Mouse (Mus musculus): ENCODE measurements around the gene Irf2bpl.

Gene Irf2bpl

DNA sequence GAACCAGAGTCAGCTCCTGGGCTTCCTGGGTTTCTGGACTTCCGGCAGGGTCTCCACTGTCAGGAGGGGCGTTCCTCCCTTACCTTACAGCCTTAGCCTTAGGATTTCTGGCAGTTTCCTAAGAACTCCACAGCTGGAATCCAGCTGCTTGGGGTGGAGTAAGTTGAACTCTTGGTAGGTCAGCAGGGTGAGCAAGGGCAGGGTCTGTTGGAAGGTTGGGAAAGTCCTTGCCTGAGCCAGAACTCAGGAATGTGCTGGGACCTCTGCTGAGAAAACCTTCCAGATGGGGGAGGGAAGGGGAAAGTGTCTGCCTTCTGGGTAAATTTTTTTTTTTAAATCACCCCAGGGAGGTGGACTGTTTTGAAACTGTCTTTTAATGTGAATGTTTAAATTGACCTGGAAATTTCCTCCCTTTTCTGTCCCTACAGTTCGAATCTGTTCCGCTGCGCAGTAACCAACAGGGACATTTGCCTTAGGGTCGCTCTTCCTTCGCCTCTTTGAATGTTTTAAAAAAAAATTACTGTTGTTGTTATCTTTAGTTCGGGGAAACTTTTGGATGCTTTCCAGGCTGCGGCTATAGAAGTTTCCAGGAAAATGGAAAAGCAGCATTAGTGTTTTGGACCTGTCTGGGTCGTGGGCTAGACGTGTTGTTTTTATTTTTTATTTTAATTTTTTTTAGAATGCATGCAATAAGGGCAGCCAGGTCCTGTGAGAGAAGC lies 15.0 kb upstream of the Irf2bpl start:
- in situ Hi-C loops (cut with MseI, MboI): loop anchor here in 1 of 2 experiments (10.0 kb wide), 1 partner anchor 105 kb away; no protein-coding TSS in a partner anchor

DNA sequence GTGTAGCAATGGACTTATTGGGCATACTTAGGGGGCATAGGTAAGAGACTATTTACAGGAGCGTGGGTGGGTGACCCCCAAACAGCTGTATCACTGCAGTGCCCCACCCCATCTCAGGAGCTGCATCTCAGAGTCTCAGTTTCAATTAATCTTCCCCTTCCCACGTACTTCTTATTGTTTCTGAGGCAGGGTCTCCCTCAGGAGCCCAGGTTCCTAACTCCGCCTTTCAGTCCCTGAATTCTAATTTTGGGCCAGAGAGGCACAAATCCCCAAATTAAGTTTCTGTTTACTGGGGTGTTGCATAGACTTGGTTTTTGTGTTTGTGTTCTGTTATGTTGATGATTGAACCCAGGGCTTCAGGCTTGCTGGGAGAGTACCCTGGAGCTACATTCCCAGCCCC lies 13.8 kb upstream of the Irf2bpl start:
- in situ Hi-C loops (cut with MseI, MboI): loop anchor here in 1 of 2 experiments (10.0 kb wide), 1 partner anchor 104 kb away; no protein-coding TSS in a partner anchor

DNA sequence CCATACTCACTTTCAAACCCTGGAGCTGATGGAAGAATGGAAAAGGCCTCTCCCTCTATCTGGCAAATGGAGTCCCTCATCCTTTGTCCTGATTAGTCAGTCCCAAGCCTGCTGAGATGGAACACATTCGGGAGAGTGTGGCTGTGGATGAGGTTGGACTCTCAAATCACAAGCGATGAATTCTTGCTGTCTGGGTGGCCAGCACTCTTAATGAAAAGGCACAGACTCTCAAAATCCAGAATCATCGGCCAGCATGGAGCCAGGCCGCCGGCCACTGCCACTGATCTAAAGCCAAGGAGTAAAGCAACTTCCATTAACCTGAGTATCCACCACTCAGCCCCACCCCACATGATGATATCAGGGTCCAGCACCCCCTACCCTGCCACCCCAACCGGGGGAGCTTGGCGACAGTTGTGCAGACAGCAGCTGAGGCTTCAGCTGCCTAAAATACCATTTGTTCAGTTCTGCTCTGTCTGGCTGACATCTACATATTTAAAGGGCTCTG lies 13.2 kb upstream of the Irf2bpl start:
- in situ Hi-C loops (cut with MseI, MboI): loop anchor here in 1 of 2 experiments (10.0 kb wide), 1 partner anchor 103 kb away; no protein-coding TSS in a partner anchor

DNA sequence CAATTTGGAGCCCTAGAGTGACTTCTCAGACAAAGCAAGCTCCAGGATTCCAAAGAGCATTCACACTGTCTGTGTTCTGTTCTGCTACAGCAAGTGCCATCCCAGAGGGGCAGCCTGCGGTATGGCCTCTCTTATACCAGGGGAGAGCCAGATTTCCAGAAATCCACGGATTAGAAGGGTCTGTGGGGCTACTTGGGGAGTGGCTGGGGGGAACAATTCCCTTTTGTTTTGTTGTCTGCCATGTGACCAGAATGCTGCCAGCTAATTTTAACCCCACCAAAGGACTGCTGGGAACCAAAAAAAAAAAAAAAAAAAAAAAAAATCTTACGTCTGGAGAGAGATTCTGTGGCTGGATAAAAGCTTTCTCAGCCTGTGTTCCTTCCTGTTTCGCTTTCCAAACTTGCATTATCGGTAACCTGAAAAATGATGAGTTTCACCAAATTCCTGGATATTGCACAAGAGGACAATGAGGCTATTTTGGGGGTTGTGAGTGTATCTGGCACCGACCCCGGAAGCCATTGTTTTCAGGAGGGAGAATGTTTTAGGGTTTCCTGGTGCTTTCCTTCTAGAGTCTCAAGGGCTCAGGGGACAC lies 12.4 kb upstream of the Irf2bpl start:
- in situ Hi-C loops (cut with MseI, MboI): loop anchor here in 1 of 2 experiments (10.0 kb wide), 1 partner anchor 102 kb away; no protein-coding TSS in a partner anchor

DNA sequence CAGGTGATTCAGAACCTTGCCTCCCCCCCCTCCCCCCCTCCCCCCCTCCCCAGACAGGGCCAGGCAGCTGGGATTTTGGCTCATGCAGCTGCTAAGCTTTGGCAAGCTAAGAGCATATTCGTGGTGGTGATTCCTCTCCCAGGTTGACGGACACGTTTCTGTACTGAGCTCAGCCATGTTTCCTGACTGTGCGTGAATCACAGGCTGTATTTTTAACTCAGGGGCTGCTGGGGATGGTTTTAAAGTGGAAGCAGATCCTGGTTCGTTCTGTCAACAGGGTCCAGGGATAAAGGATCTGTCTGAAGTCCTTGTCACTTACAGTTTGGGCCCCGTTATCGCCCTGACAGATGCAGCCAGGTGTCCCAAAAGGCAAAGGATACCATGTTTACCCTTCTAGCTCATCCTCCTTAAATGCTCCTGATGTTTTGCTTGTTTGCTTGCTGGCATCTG lies 11.9 kb upstream of the Irf2bpl start:
- in situ Hi-C loops (cut with MseI, MboI): loop anchor here in 1 of 2 experiments (10.0 kb wide), 1 partner anchor 102 kb away; no protein-coding TSS in a partner anchor

DNA sequence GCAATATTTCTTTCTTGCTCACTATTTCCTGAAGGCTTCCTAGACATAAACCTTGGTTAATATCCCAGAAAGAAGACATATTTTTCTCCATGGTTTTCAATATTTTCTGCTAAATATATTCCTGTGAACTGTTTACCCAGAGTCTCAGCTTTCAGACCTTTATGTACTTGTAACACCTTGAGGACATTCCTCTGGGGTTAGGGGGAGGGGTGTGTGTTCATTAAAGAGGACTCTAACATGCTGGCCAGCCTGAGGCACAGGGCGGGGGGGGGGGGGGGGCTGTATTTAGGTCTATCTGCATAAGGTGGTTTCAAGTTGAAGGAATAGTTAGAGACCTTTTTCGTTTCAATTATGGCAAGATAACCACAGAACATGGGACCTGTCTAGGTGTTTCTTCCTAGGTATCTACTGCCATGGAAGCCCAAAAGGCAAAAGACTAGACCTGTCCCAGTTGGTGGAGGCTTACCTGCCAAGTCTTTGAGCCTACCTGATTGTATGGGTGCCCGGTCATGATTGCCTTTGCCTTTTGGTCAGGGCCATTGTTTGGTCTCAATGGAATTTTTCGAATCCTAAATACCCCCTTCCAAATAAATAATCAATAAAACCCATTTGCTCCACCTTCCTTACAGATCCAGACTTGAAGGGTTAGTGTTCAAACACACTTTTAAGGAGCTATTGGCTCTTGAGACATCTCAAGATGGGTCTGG lies 11.3 kb upstream of the Irf2bpl start:
- in situ Hi-C loops (cut with MseI, MboI): loop anchor here in 1 of 2 experiments (10.0 kb wide), 1 partner anchor 101 kb away; no protein-coding TSS in a partner anchor

DNA sequence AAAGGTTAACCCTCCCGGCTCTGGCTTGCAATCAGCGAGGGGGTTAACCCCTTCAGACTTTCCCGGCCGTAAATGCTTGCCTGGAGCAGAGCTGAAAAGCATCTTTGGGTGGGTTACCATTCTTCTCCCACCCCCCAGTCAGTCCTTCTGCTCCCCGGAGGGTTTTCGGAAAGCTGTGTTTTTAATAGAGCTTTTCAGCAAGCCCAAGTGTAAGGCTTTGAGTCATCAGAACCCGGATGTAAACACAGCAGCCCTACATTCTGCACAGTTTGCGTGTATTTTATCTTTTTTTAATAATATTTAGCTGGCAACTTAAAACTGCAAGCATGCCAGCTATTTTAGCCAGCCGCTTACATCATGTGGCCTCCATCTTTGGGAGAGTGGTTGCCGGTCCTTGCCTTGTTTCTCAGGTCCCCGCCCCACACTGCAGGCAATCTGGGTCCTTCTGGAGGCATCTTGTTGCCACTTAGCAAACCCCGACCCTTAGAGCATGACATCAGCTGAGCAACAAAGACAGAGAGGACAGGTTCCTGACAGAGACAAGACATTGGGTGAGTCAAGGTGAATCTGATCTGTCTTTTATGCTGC lies 10.3 kb upstream of the Irf2bpl start:
- in situ Hi-C loops (cut with MseI, MboI): loop anchor here in 1 of 2 experiments (10.0 kb wide), 1 partner anchor 100 kb away; no protein-coding TSS in a partner anchor

DNA sequence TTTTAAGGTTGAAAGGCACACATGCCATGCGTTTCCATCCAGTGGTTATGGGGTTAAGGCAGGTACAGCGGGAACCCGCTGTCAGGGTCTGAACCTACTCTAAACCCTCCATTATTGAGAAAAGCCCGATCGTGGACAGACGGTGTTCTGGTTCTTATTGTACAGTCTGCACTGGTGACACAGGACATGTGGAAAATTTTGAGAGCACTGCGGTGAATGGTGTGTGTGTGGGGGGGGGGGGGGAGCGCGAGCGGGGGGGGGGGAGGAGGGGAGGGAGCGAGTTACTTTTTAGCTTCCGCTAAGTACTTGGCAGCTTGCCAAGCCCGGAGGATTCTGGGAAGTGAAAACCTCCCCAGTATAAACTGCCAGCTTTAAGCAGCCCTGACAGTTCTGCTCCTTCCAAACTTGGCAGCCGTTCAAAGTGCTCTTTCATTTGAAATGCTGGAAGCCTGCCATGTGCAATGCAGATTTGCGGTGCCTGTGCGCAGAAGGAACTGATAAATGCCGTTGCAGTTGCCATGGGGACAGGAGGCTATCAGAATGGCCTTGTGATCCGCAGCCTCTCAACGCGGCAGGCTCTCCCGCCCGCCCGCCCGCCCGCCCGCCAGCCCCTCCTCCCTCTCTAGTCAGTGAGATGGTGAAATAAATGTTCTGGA lies 9.7 kb upstream of the Irf2bpl start:
- in situ Hi-C loops (cut with MseI, MboI): loop anchor here in 1 of 2 experiments (10.0 kb wide), 1 partner anchor 100 kb away; no protein-coding TSS in a partner anchor

DNA sequence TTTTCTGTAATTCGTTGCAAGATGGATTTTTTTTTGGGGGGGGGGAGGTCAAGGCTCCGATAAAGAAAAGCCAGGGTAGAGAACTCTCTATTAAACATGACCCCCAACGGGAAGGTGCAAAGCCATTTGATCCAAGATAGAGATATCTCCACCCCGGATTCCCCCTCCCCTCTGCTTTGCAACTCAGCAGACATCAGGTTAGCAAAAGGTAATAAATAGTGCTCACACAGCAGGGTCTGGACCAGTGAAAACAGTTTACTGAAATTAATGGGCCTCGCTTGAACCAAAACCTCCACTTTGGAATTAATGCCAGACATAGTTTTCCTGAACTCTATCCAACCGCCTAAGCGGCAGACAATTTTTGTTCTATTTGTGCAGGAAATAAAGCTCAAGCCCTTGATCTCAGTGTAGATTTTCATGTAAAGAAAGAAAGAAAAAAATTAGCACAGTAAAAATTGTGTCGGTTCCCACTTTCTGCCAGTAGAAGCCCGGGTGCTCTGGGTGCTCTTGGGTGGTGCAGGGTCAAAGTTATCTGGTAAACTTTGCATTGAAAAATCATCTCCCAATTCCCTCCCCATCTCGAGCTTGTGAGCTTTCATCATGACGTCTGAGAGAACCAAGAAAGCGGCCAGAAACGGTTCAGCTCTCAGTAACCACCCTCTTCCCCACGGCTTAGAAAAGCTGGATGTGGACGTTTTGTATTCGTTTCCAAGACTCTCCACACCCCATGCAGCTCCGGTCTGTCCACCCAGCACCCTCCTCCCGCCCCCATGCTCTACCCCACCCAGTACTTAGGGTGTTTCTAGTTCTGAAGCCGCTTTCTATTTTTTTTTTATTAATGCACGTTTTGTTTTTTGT lies 9.0 kb upstream of the Irf2bpl start:
- in situ Hi-C loops (cut with MseI, MboI): loop anchor here in 1 of 2 experiments (10.0 kb wide), 1 partner anchor 99 kb away; no protein-coding TSS in a partner anchor

DNA sequence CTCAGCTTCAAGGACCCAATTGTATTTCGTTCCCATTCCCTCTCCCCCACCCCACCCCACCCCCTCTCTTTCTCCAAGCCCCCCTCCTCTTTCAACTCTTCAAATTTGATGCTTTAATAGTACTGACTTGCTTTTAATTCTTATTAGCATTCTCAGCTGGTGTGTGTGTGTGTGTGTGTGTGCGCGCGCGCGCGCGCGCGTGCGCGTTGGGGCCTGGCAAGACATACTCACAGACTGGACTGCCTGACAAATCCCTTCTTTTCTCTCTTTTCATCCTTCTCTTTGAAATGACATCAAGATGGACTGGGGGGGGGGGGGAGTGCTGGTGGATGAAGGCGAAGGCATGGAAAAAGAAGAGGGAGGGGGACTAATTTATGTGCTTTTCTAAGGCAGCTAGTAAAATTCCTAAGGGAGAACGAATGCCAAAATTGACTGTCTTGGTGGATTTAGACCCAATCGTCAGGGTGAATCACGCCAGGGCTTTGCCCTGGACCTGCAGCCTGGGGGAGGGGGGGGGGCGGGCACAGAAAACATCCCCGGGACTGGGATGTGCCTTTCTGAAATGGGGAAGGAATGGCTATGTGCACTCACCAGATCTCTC lies 8.2 kb upstream of the Irf2bpl start:
- in situ Hi-C loops (cut with MseI, MboI): loop anchor here in 1 of 2 experiments (10.0 kb wide), 1 partner anchor 98 kb away; no protein-coding TSS in a partner anchor

DNA sequence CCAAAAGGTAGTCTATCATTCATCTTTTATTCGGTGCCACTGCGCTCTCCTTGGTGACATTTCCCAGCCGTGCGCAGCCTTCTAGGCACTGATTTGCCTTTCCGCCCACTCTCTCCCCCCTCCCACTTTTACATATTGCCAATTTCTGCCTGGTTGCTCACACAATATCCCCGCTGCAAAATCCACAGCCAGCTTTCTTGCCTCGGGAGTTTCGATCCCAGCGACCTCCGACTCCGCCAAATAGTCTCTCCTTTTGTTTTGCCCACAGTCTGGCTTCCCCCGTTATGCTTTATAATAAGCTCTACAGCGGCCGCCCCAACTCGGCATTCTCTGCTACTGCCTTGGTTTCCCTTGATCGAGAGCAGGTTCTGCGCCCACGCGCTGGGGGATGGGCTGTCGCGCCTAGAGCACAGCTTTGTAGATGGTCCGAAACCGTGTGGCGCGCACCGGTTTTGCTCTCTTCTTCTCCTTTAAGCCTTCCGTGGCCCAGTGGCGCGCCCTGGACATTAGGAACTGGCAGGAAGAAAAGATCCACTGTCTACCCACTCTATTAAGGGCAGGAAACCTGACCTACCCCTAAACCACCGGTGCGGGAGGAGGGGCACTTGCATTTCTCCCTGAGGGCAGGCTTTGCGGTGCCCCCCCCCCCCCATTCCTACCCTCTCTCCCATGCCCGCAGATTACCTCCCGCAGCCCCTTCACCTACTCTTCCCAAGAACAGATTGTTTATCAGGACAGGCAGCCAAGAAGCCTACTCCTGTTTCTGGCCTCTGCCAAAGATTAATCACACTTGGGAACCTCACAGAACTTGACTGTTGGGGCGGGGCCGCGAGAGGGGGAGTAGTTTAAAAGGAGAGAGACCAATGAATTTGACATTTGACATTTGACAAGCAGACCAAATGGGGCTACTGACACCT lies 7.4 kb upstream of the Irf2bpl start:
- in situ Hi-C loops (cut with MseI, MboI): loop anchor here in 1 of 2 experiments (10.0 kb wide), 1 partner anchor 97 kb away; no protein-coding TSS in a partner anchor

DNA sequence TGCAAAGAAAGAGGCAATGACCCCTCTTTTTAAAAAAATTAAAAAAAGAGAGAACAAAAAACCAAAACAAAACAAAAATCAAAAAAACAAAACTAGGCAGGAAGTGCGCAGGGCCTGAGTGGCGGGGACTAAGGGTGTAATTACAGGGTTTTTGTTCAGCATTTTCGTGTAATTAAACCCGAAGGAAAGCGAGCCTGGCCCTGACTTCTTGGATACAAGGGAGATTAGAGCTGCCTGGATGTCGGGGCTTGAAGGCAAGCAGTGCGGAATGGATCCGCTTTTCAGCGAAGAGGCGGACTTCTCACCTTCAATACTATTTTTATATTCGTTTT lies 6.8 kb upstream of the Irf2bpl start:
- in situ Hi-C loops (cut with MseI, MboI): loop anchor here in 1 of 2 experiments (10.0 kb wide), 1 partner anchor 97 kb away; no protein-coding TSS in a partner anchor

DNA sequence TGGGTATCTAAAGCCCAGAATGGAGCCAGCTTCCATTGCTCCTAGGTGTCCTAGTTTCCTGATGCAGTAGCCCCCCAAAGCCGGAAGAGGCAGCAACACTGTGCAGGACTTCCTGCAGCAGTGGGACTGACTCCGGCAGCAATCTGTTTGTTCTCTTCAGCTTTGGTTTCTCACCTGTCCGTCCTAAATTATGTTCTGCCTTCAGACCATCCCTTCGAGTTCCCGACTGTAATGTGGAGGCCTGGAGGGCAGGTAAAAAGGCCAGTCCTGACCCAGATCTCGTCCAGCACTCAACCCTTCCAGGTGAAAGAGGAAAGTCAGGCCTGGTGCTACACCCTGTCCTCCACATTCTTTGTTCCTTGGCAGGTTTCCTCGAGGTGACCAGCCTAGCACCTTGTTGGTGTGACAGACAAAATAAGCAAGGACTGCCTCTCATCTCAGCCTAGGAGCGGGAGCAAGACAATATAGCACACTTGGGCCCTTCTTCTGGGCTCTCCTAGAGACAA lies 6.3 kb upstream of the Irf2bpl start:
- in situ Hi-C loops (cut with MseI, MboI): loop anchor here in 1 of 2 experiments (10.0 kb wide), 1 partner anchor 96 kb away; no protein-coding TSS in a partner anchor

DNA sequence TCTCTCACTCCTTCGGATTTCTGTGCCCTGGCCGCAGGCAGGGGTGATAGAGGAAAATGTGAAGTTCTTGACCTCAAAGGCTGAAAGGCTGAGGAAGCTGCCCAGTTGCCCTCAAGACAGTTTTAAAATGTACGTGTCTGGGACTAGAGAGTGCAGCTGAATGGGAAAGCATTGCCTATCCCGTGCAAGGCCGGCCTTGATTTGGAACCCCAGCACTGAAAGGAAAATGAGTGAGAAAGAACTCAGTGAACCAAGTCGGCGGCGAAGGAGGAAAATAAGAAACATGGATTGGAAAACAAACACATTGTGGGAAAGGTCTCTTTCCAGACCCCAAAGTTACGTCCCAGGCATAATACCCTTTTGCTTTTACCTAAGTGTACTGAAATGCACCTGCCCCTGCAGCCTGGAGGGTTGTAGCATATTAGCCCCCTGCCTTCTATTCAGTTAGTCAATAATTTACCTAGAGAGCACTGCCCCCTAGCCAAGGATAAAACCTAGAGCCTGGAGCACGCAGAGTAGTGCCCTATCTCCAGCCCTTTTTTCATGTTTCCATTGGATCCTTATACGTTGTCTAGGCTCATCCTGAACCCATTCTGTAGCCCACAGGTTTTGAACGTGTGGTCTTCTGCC lies 5.6 kb upstream of the Irf2bpl start:
- in situ Hi-C loops (cut with MseI, MboI): loop anchor here in 1 of 2 experiments (10.0 kb wide), 1 partner anchor 95 kb away; no protein-coding TSS in a partner anchor

DNA sequence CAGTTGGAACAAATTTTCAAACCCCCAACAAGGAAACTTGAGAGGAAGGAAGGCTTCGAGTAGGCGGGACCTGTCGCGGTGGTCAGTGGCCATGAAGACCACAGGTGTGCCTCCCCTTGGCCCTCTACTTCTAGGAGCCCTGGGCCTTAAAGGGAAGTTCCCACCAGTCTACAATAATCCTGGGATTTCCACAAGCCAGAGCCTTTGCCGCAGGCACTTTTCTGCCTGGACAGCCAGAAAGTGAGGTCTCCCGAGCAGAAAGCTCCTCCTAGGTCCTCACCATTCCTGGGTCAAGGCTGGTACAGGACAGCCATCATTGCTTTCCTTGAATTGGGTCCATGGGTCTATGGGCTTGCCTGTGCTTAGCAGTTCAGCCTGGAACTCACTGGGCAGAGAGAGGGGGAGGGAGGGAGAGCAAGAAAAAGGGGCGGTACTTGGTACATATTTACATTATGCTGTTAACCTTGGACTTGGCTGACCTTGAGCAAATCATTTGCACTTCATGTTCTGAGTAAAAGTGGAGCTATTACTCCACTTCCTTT lies 4.6 kb upstream of the Irf2bpl start:
- in situ Hi-C loops (cut with MseI, MboI): no loop called here

DNA sequence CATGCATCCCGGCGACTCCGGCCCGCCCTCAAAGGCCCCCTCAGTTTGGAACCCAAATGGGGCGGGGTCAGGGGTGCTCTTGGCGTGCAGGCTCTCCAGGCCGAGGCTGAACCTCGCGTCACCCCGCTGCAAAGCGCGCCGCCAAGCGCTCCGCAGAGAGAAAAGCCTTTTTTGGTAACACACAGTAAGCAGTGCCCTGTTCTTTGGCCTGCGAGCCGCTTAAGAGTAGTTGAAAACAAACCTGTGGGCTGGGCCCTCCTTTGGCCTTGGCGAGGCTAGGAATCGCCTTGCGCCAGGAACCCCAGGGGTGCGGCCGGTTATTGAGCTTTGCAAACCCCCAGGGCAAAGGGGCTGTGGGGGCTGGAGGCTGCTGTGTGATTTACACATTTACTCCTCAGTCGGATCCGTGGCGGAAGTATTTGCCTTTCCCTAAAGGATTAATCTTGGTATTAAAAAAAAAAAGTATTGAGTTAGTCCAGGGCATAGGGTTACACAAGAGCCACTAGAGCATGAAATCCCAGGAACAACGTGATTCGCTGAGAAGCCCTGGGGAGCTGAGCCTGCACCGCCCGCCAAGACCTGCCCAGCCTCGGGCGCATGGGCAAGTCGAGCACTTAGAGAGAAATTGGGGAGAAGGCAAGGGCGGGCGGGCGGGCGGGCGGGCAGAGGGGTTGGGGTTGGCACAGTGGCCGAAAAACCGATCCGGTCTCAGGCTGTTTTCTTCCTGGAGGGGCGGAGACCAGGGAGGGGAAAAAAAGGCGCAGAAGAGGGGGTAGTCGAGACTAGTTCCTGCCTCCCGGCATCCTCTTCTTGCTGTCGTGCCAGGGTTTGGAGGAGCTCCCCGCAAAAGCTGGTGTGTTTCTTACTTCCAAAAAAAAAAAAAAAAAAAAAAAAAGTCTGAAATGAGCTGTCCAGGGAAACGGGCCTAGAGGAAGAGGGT lies 3.8 kb upstream of the Irf2bpl start:
- in situ Hi-C loops (cut with MseI, MboI): no loop called here

Data from mouse trophoblast stem cell (cell line).